Mouse (Mus musculus): ENCODE data around the gene Cldnd1. TPM values are rescaled to one million over a fixed set of nuclear protein-coding genes. Genes with fewer than 3 reads are reported as not detected.

Cldnd1 gene
- polyA plus RNA-seq, 1 experiment from 2014 or later: 134 TPM

GRCm38 (mm10) chr16:58756191-58756590 lies 28.5 kb downstream of the Cldnd1 start:
- H3K27ac ChIP-seq (ENCODE audit: low read depth, low read length): no peak overlapping the region
- no peaks in the 10 kb centered on the region for H3K4me1 ChIP-seq (ENCODE audit: control insufficient read depth, insufficient read depth, low read length)
- H3K4me3 ChIP-seq (ENCODE audit: low read depth, low read length): no peak overlapping the region
- no peaks in the 10 kb centered on the region for H3K9me3 ChIP-seq (replicated peaks; ENCODE audit: control insufficient read depth, low read length)
- H3K27me3 ChIP-seq (replicated peaks; ENCODE audit: control insufficient read depth, insufficient read depth, low read length): no peaks in the 10 kb centered on the region
- no peak overlapping the region for H3K9ac ChIP-seq (ENCODE audit: low read length)
- no peaks in the 10 kb centered on the region for H3K36me3 ChIP-seq (ENCODE audit: control insufficient read depth, insufficient read depth, low read length)
- no peak for ATAC-seq
- H3K4me2 ChIP-seq (ENCODE audit: low read length): no peak overlapping the region
- DNase-seq (ENCODE audit: low spot score): no peak

GRCm38 (mm10) chr16:58763076-58763475 lies 35.4 kb downstream of the Cldnd1 start, which contains the start of gene Olfr172:
TSS of gene Olfr172 (minus strand) at chr16:58763176.
- WGBS: 79% methylated on average over 1 of the region's 1 CpGs
- ATAC-seq: no peak

More at GRCm38 (mm10) chr16:58763076-58763475, 35.4 kb downstream of the Cldnd1 start, which contains the start of gene Olfr172:
- Histone ChIP-seq H3K4me3 (ENCODE audit: low read depth, low read length) (no peak within 1 kb of the TSS), H3K27me3 (replicated peaks; ENCODE audit: control insufficient read depth, insufficient read depth, low read length) (no peaks in the 10 kb centered on the region), H3K9me3 (replicated peaks; ENCODE audit: control insufficient read depth, low read length) (no peaks in the 10 kb centered on the region), H3K9ac (ENCODE audit: low read length) (no peak within 1 kb of the TSS), H3K4me2 (ENCODE audit: low read length) (no peak within 1 kb of the TSS), H3K4me1 (ENCODE audit: control insufficient read depth, insufficient read depth, low read length) (no peaks in the 10 kb centered on the region), H3K36me3 (ENCODE audit: control insufficient read depth, insufficient read depth, low read length) (no peaks in the 10 kb centered on the region), H3K27ac (ENCODE audit: low read depth, low read length) (no peak within 1 kb of the TSS)
- DNase-seq (ENCODE audit: low spot score): no peak

Small RNA genes lying within 50 kb of the gene (microRNA-seq; reads per million reads assigned to microRNA genes)
- gene Gm27564: not detected

Other genes starting within 250 kb of the Cldnd1 start
- 7.8 and 8.3 TPM in 2 replicates for gene St3gal6, start 203.7 kb upstream of the Cldnd1 start, polyA plus RNA-seq (2014; fragmentation: Nextera tagmentation; extraction: Ambion mirVana)
- not detected in 2 replicates for gene Gm813, start 110.9 kb upstream of the Cldnd1 start, polyA plus RNA-seq (2014; fragmentation: Nextera tagmentation; extraction: Ambion mirVana)
- gene E330017A01Rik, start 89.2 kb upstream of the Cldnd1 start, polyA plus RNA-seq (2014; fragmentation: Nextera tagmentation; extraction: Ambion mirVana): not detected in 2 replicates
- gene Cpox, start 57.6 kb upstream of the Cldnd1 start, polyA plus RNA-seq (2014; fragmentation: Nextera tagmentation; extraction: Ambion mirVana): 8.9 and 9.1 TPM in 2 replicates
- gene Gpr15, start 8.8 kb upstream of the Cldnd1 start, polyA plus RNA-seq (2014; fragmentation: Nextera tagmentation; extraction: Ambion mirVana): not detected in 2 replicates
- gene Olfr172, start 35.3 kb downstream of the Cldnd1 start, polyA plus RNA-seq (2014; fragmentation: Nextera tagmentation; extraction: Ambion mirVana): not detected in 2 replicates
- gene Olfr173, start 72.4 kb downstream of the Cldnd1 start, polyA plus RNA-seq (2014; fragmentation: Nextera tagmentation; extraction: Ambion mirVana): not detected in 2 replicates
- gene Olfr175-ps1, start 98.9 kb downstream of the Cldnd1 start, polyA plus RNA-seq (2014; fragmentation: Nextera tagmentation; extraction: Ambion mirVana): not detected in 2 replicates
- not detected in 2 replicates for gene Olfr177, start 146.9 kb downstream of the Cldnd1 start, polyA plus RNA-seq (2014; fragmentation: Nextera tagmentation; extraction: Ambion mirVana)
- not detected in 2 replicates for gene Olfr178, start 164.2 kb downstream of the Cldnd1 start, polyA plus RNA-seq (2014; fragmentation: Nextera tagmentation; extraction: Ambion mirVana)
- not detected in 2 replicates for gene Olfr181, start 200.8 kb downstream of the Cldnd1 start, polyA plus RNA-seq (2014; fragmentation: Nextera tagmentation; extraction: Ambion mirVana)
- gene Olfr180, start 201.5 kb downstream of the Cldnd1 start, polyA plus RNA-seq (2014; fragmentation: Nextera tagmentation; extraction: Ambion mirVana): not detected in 2 replicates